Mouse (Mus musculus) G1E-ER4 (cell line): ENCODE measurements around the gene Cyp2w1. TPM values are rescaled to one million over a fixed set of nuclear protein-coding genes. Genes with fewer than 3 reads are reported as not detected.

Experiments used
- GATA1 ChIP-seq: IDR thresholded peaks from one replicate; pipeline ENCODE4 v1.8.0; 2012; ENCODE audit warnings: low read length, inconsistent platforms
- polyA plus RNA-seq: library from polyadenylated mRNA; stranded (reverse); fragments of >175 nt; gene quantifications from 2 replicates; pipeline ENCODE4 v1.2.3, GENCODE M21; 2012

Gene Cyp2w1
- not detected in 2 replicates for polyA plus RNA-seq

DNA sequence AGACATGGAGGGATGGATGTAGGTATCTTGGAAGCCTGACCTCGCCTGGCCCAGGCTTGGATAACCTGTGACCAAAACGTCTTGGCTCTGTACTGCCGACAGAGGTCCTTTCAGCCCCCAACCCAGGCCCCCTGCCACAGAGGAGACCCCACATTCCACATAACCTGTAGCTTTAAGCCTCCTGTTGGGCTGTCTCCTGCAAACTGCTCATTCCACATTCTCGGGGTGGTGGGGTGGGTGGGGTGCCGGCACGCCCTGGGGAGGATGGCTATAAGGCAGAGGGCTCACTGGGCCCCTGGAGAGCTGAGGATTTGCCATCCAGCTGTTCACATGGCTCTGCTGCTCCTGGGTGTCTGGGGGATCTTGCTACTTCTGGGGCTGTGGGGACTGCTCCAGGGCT, at the start of gene Cyp2w1:
Gene Cyp2w1, plus strand, starts transcription at position 301 of the 400 bp plus-strand sequence.
- no peak for TF ChIP-seq GATA1

DNA sequence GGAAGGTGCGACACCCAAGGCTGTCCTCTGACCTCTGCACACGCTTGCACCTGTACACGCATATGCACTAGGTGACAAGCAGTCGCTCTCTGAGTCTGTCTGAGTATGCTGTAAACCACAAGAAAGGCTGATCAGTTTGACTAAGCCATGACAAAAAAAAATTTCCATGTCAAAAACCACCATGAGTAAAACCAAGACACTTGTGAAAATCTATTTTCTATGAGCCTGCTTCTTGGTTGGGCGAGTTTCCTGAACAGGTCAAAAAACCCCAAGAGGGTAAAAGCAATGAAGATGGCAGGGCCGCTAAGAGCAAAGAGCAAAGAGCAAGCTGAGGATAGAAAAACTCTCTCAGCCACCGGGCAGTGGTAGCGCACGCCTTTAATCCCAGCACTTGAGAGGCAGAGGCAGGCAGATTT, 48.8 kb upstream of the Cyp2w1 start:
- no peak for TF ChIP-seq GATA1

DNA sequence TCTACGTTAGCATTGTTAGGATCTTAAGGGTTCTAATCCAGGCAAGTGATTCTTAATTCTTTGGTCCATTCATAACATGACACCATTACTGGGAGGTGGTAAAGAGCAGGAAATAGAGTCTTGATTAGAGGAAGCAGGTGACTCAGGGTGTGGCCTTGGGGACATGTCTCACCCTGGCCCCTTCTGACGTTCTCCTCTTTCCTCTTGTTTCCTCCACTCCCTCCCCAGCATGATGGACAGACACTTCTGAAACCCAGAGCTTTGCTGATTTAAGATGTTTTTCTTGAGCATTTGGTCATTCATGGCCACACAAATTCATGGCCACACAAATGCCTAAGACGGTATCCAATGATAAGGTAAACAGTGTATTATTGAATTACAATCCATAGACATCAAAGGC, 42.5 kb upstream of the Cyp2w1 start:
- no peak for TF ChIP-seq GATA1

DNA sequence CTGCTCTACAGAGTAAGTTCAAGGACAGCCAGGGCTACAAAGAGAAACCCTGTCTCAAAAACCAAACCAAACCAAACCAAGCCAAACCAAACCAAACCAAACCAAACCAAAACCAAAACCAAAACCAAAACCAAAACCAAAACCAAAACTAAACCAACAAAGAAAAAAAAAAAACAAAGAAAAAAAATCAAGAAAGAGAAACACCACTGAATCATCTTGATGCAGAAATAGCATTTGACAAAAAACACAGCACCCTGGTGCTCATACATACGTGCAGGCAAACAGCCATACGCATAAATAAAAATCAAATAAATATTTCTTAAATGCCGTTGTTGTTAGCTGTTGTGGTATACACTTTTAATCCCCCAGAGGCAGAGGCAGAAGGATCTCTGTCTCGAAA, 41.9 kb upstream of the Cyp2w1 start:
- TF ChIP-seq GATA1 = no peak

DNA sequence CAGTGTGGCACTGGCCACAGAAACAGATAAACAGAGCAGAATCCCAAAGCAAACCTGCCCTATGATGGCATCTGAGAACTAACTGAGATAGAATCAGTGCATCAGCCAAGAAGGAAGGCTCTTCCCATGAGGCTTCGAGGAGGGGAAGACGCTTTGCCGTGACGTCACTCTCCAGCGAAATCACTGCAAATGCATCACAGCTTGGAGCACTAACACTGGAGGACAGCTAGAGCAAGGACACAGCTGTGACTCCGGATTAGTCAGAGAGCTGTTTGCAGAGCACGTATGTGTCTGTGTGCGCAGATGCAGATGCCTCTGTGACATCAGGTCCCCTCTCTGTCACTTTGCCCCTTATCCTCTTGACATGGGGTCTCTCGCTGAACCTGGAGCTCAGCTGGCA, 40.6 kb upstream of the Cyp2w1 start:
- TF ChIP-seq GATA1 = no peak

DNA sequence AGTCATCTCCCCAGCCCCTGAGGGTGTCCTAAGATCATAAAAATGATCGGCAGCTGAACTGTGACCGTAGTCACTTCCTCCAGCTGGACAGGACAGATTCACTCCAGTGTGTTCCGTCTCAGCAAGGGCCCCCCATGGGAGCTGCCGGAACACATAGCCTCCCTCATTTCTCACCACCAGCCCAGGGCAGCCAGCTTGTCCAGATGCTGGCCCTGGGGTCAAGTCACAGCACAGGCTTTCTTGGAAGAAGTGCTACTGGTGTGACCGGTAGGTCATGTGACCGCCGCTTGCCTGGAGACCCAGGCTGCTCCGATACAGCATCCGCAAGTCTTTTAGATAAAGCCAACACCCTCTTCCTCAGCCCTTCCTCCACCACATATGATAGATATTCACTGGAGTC, 38.9 kb upstream of the Cyp2w1 start:
- no peak for TF ChIP-seq GATA1

DNA sequence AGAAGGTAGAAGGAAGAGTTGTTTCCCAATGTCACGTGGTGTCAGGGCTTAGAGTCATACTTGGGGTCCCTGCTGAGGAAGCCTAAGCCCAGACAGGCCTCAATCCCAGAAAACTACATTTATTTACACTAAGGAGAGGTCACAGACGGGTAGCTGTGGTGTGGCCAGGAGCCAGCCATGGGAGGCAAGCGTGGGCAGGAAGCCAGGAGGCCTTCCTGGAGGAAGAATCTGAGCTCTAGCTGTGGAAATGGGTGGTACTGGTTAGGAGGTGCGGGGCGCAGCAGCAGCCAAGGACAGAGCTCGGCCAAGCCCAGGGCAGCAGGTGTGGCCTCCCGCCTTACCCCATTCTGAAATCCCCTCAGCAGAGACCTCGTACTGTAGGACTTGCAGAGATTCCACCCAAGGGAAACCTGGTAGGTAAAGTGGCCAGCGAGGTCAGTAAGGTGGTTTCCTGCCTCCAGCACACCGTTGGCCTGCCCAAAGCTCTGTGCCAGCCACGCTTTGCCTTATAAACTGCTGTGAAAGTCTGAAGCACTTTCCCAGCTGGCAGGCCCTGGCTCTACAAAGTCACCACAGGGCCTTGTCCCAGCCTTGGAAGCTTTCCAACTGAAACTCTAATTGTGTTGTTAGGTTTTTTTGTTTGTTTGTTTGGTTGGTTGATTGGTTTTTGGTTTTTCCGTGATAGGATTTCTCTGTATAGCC, 37.3 kb upstream of the Cyp2w1 start:
- no peak for TF ChIP-seq GATA1

DNA sequence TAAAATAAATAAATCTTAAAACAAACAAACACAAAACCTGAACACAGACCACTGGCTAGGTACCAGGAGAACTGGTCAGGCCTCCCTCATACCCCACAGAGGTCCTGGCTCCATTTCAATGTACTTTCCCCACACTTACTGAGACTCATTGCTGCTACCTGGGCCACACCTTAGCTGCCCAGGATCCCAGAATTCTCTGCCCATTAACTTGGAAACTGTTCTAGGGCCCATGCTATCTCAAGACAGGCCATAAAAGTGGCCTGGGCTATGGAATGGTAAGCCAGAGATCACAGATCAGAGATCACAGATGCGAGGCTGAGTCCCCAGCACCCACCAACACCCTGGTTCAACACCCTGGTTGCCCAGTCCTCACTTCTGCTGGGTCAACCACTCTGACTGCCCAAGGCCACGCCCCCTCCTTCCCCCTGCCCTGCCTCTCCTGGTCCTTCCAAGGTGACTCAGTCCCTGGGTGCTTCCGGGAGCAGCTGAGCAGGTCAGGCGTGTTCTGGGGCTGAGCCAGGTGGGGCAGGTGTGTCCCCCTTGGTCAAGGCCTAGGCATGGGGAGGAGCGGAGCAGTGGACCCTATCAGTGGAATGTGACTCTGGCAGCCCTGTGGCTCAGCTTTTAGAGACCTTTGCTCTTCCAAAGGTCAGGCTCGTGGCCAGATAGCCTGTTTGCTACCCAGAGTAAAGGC, 35.3 kb upstream of the Cyp2w1 start:
- TF ChIP-seq GATA1 = no peak

DNA sequence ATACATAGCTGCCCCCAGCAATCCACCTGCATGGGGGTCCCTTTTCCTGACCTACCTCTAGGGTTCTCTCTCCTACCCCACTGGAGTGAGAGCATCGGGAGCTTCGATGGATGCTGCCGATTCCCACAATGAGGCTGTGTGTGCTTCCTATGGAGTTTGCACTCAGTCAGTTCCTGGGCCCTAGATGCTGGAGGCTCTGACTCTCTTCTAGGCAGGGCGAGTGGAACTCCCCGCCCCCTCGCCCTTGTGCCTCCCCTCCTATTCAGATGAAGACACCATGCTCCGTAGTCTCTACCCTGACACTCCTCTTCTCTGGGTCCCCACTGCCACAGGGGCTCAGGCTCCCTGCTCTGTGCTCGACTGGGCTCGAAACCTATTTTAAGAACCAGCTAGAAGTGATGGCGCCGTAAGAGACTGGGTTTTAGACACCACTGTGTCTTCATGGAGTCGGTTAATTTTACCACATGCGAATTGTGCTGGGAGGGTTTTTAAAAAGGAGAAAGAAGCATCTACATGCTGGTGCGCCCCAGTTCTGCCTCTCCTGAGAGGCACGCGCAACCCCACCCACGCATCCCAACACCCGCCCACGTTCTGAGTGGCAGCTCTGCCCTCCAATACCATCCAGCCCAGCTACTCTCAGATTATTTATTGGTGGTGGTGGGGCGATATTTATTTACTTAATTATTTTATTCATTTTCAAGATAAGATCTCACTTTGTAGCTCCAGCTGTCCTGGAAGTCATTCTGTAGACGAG, 34.5 kb upstream of the Cyp2w1 start:
- no peak for TF ChIP-seq GATA1

DNA sequence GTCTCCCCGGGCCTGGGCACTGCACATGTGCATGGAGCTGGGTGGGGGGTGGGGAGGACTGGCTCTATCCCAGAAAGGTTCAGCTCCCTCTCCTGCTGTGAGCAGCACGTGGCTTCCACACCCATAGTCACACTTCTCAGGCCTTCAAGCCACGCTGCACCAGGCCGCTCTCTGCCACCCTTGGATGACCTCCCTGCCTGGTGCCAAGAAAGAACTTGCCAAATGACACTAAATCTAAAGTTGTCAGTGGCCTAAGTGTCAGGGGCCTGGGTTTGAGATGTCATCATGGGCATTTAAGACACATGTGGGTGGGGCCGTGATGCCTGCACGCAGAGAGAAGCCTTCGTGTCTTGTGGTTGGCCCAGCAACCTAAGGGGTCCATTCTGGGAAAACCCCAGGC, 32.0 kb upstream of the Cyp2w1 start:
- no peak for TF ChIP-seq GATA1

DNA sequence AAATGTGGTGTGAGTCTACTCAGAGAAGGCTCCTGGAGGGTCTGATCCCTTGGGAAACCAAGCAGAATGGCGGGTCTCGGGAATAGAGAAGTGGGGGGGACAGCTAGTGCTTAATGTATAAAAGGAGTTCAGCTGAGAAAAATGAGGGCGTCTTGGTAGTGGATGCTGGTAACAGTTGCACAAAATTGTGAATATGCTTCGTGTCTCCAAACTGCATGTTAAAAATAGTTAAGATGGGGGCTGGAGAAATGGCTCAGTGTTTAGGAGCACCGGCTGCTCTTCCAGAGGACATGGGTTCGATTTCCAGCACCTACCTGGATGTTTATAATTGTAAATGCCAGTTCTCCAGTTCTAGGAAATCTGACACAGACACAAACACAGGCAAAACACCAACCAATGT, 31.1 kb upstream of the Cyp2w1 start:
- TF ChIP-seq GATA1 = no peak

DNA sequence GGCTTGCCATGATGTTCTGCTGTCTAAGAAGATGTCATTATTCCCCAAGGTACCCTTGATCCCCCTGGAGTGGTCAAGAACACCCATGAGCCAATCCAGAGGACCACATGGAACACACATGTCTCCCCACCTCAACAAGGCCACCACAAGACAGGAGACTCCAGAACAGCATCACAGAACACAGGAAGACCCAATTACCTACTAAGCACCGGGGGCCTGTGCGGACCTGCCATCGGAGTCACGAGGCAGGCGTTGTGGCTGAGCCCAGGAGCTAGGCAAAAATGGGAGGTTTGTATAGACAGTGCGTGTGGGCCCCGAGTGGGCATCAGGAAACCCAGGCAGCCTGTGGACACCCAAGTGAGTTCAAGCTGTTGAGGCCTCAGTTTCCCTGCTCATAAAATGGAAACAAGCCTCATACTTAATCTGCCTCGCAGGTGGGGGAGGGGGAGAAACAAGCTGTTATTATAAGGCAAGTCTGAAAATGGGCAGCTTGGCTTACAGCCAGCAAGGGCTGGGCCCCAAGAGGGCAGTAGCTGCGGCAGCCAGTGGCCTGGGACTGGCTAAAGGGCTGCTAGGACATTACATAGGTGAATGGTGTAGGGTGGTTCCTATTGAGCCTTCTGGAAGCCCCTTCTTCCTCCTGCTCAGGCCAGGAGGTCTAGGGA, 29.0 kb upstream of the Cyp2w1 start:
- TF ChIP-seq GATA1 = no peak

DNA sequence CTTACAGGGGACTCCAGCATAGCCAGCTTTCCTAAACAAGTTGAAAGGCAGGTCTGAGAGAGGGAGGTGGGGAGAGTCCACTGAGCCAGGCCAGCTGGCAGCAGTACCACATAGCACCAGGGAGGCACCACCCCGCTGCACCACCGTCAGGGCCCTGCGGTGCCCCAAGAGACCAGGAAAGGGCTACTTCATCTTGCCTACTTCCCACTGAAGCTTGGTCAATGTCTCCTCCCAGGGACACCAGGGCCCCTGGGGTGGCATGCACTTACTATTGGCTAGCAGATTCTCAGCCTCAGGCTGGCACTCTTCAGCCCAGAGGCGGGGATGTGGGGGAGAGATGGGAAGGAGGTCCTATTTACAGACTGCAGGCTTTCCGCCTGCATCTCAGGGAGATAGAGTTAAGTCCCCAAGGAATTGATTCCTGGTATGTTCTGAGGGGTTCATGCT, 28.3 kb upstream of the Cyp2w1 start:
- no peak for TF ChIP-seq GATA1

DNA sequence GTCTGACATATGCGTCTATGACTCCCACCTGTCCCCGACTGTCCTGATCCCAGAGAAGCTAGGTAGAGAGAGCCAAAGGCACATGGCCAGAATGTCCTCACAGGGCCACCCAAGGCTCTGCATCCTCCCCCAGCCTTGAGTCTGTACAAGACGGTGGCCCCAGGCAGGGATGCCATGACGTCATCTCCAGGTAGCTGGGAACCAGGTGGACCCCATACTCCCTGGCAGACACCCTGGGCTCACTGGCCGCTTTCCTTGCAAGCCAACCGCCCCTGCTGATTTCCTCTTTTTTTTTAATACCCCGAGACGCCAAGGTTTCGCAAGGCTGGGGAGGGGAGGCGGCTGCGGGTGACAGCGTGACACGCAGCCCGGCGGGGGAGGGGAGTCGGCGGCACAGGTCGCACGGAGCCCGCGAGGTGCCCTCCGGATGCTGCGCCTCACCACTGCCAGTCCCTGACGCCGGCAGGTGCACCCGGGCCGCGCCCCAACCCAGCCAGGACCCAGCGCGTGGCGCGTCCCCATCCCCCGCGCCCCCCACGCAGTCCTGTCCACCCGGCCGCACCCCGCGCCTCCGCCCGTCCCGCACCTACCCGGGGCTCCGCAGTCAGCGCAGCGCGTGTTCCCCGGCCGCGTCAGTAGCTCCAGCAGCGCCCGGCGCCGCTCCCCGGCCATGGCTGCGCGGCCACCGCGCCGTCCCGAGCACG, 27.6 kb upstream of the Cyp2w1 start:
- no peak for TF ChIP-seq GATA1

DNA sequence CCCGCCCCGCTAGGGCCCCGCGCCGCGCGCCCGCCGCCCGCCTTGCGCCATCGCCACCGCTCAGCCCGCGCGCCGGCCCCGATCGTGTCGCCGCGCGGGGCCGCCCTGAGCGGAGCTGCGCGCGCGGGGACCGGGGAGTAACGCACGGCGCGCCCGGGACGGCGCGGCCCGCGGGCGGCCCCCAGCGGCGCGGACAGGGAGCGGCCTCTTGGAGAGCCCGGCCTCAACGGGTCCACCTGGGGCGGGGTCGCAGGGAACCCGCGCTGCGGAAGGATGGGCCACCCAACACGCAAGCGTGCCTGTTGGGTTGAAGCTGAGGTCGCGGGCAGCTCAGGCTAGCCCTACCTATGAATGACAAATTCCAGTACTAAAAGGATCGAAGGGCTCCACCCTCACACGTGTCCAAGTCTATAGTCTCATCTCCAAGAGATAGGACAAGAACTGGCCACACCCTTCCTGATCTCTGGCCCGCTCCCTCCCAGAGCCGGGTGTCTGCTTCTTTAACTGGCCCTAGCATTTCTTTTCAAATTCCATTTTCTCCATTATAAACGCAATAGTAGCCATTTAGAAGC, 26.9 kb upstream of the Cyp2w1 start, which contains the start of gene Adap1:
Gene Adap1, minus strand, starts transcription at position 228 of the 572 bp plus-strand sequence.
- no peak for TF ChIP-seq GATA1
